Mouse (Mus musculus) spleen, postnatal 36 days (tissue): ENCODE measurements around the gene Ntng2.

ENCODE experiments used
- DNase-seq, 2 experiments: peaks; one replicate each; pipeline ENCODE4 v3.0.0; 2022; ENCODE audit warnings: low spot score in 2 of 2, mixed read lengths in 1 of 2

Ntng2 gene

GRCm38 (mm10) chr2:29252599-29253204 is at the start of gene Ntng2:
Ntng2 (minus strand) TSS chr2:29253005.
- peak; percentile 36 to 45 for DNase-seq

- no peak for DNase-seq
Observed at GRCm38 (mm10) chr2:29295557-29295956, 42.8 kb upstream of the Ntng2 start.

DNA sequence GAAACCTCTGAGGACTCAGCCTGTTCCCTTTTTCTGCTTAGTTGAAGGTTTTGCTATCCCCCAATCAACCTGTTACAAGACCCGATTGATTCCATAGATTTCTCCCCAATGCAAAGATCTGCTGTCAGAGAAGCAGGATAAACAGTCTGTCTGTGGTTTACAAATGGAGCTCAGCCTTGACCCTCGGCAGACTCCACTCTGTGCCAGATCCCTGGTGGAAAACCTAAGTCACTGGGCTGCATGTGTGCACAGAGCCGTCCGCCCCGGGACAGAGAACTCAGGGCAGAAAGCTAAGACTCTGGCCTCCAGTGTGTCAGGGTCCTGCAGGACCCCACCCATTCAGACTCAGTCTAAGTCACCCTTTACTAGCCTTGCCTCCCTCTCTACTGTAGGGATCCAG is 34.8 kb upstream of the Ntng2 start:
- no peak for DNase-seq

DNA sequence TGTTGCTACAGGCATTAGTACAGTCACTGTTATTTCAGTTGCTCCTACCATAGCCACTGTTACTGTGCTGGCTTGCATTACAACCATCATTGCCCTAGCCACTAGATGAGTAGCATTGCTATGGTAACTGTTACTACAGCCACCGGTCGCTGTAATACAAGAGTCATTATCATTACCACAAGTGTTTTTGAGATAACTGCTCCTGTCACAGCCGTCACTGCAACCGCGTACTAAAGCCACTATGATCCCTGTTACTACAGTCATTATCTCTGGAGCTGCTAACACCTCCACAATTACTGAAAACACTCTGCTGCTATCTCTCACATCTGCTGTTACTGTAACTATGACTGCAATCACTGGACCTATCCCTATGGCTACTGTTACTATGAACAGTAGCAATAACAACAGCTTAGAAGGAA is 24.9 kb upstream of the Ntng2 start:
- no peak for DNase-seq

GRCm38 (mm10) chr2:29271803-29272518 is 19.2 kb upstream of the Ntng2 start:
- DNase-seq, result no peak

GRCm38 (mm10) chr2:29271098-29271497 is 18.3 kb upstream of the Ntng2 start:
- no peak for DNase-seq

GRCm38 (mm10) chr2:29266810-29267209 is 14.0 kb upstream of the Ntng2 start:
- DNase-seq, result no peak

DNA sequence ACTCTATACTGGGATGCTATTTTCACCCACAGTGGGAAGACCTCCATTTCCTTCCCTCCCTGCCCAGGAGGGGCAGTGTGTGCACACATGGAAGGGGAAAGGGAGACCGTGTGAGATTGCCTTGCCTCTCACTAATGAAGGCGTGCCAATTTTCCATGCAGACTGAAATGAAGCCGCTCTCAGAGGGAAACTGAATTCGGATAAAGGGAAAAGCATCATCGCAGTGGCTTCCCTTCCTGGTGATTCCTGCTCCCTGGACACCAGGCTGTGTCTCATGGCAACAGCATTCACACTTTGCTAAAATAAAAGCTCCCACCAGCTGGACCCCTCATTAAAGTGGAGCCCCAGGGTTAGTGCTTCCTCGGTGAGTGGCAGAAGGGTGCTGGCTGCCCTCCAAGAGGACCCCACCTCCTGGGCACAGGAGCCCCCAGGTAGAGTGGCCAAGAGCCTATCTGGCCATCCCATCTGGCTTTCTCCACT is 9.7 kb upstream of the Ntng2 start:
- no peak for DNase-seq

- DNase-seq, result no peak
Observed at GRCm38 (mm10) chr2:29261126-29261525, 8.3 kb upstream of the Ntng2 start.

DNA sequence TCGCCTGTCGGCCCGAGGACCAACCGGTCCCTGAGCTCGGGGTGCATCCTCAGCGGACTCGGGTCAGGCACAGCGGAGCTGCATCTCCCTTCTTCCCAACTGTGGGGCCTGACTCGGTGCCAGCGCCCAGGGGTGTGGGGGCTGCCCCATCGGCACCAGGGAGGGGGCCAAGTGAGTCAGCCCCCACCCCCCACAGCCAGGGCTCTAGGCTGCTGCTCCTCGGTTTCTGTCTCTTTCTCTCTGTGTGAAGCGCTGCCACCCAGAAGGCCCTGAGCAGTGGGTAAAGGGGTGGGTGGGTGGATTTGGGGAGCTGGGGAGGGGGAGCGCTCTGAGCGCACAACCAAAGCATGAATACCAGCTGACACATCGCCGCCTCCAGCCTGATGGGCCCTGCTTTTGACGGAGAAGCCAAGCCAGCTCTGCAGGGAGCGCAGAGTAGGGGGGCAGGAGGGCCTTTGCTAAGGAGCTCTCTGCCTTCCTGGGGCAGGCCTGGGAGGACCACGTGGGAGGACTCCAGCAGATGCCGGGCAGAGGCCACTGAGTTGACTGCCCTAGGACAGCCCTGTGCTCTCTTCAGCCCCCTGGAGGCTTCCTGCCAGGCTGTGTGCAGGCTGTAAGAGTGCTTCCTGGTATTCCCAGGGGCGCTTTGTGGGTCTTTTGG is 530 bp upstream of the Ntng2 start:
- peak; percentile 17 to 24 for DNase-seq

DNA sequence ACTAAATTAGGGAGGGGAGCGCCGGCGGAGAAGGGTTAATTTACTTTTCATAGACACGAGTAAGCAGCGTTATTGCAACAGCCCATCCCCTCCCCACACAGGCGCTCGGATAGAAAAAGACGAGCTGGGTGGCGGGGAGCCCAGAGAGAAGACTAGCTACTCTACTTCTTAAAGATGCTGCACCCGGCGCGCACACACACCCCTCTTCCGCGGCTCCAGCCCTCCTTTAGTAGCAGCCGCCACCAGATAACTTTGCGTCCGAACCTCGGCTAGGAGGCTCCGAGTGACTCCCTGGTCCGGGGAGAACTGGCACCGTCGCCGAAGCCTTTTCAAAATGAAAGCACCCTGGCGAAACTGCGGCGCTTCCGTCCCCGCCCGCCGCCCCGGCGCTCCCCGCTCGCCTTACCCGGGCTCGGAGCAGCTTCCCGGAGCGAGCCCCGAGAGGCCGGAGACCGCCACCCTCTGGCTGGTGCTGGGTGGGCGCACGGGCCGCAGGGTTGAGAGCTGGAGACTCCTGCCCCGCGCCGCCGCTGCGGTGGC is 676 bp downstream of the Ntng2 start:
- peak; percentile 16 to 21 for DNase-seq

DNA sequence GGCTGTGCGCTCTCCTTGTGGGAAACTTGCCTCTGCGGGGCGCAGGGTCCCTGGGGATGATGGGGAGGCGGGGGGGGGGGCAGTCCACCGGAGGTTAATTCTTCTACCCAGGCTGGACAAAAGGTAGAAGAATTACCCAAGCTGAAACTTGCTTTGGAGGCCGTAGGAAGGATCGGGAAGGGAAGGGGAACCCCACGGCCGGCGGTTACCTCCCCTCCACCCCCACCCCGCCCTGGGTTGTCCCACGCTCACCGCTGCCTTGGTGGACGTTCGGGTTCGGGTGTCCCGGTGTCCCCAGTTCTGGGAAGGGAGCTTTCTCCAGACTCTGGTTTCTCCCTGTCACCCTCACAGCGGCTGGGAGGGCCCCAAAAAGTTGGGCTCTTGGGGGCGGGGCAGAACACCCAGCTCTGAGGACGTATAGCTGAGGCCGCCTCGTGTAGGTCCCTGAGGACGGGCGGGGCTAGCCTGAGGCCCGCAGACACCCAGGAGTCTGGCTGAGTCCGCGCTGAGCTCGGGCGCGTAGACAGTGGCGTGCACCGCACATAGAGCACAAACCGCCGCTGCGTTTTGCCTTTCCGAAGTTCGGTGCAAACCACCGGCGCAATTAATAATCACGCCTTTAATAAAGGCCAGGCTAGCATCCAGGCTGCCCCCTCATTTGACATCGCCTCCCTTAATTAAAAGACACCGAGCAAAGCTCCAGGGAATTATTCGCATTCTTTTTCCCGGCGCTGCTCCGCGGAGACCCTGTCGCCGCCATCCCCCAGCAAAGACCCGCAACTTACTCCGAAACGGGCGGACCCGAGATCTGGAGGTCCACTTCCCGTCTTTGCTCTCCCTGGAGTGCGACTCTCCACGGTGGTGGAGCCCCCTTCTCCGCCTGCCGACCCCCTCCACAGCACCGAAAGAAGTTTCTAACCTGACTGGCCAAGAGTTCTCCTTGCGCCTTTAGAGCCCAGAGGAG is 1.4 kb downstream of the Ntng2 start:
- DNase-seq, result peak; percentile 19 to 20

- no peak for DNase-seq
Observed at GRCm38 (mm10) chr2:29250263-29251094, 2.3 kb downstream of the Ntng2 start.

- no peak for DNase-seq
Observed at GRCm38 (mm10) chr2:29249852-29250251, 3.0 kb downstream of the Ntng2 start.

DNA sequence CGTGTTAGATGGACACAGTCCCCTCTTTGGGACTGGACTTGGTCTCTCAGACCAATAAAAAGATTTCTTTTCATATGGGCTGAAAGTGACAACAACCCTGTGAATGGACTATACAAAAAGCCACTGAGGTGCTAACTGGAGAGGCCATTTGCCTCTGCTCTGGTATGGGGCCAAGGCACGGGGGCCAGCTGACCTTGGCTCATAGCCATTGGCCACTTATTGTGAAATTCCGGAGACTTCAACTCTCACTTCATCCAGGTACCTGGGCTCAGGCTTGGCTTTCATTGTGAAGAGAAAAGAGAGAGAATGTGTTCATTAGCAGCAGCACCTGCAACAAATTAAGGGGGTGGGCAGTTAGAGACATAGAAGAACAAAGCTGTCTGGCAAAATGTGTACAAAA is 4.3 kb downstream of the Ntng2 start:
- DNase-seq, result no peak

DNA sequence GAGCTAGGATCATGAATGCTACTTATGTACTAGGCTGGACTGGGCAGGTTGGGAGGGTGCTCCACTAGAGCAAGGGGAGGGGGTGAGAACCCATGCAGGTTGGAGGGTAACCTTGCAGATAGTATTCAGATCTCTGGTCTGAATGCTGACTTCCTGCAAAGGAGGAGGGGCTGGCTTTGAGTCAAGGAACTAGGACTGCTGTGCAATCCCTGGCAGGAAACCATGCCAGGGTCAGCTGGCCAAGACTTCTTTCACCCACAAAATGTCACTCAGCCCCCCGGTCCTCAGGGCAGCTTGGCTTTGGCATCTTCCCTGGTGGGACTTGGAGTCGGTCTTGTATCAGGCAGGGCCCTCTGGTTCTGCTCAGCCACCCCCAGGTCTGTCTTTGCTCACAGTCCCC is 5.4 kb downstream of the Ntng2 start:
- DNase-seq, result no peak

GRCm38 (mm10) chr2:29246891-29247290 is 5.9 kb downstream of the Ntng2 start:
- no peak for DNase-seq

DNA sequence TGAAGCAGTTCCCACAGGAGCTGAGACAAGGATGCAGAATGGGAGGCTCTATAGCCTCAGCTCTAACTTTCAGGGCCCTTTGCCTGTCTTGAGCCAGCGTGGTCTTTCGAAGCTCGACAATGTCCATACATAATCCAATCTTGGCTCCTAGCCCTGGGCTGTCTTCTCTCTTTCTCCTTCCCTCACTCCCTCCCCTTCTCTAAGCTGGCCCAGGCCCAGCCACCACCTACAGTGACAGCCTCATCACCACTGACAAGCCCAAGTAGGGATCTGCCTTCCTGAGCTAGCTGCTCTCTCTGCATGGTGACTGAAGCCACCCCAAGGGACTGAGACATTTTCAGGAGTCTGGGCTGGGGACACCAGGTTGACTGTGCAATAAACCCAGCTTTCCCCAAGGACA is 6.5 kb downstream of the Ntng2 start:
- DNase-seq, result no peak

- no peak for DNase-seq
Observed at GRCm38 (mm10) chr2:29245341-29245779, 7.4 kb downstream of the Ntng2 start.

DNA sequence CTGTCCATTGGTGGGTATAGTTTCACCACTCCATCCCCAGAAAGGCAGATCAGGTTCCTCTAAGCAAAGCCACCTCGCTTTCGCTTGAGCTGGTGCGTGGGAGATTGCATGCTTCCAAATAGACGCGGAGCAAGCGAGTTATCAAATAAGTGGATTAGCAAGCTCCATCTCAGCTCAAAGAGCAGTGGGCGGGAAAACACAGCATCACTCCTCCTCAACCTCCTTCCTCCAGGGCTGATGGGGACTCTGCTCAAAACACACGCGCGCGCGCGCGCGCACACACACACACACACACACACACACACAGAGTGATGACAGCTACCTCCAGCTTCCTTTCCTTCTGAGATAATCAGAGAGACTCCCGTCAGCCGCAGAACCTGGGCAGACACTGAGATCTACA is 13.5 kb downstream of the Ntng2 start:
- no peak for DNase-seq
